Mouse (Mus musculus) thymus, postnatal 0 days (tissue): ENCODE data around the gene Cux2. TPM values are rescaled to one million over a fixed set of nuclear protein-coding genes. Genes with fewer than 3 reads are reported as not detected.

ENCODE experiments used
- DNase-seq: peaks from one replicate; pipeline ENCODE4 v3.0.0-alpha.2; 2015; ENCODE audit warnings: low spot score
- polyA plus RNA-seq: library from polyadenylated mRNA; unstranded; fragments of >200 nt; fragmentation: Nextera tagmentation; extraction: Ambion mirVana; gene quantifications from 2 replicates; pipeline ENCODE4 v1.2.1, GENCODE M21; 2015

Gene Cux2
- 0.14 and 0.17 TPM in 2 replicates for polyA plus RNA-seq

DNA sequence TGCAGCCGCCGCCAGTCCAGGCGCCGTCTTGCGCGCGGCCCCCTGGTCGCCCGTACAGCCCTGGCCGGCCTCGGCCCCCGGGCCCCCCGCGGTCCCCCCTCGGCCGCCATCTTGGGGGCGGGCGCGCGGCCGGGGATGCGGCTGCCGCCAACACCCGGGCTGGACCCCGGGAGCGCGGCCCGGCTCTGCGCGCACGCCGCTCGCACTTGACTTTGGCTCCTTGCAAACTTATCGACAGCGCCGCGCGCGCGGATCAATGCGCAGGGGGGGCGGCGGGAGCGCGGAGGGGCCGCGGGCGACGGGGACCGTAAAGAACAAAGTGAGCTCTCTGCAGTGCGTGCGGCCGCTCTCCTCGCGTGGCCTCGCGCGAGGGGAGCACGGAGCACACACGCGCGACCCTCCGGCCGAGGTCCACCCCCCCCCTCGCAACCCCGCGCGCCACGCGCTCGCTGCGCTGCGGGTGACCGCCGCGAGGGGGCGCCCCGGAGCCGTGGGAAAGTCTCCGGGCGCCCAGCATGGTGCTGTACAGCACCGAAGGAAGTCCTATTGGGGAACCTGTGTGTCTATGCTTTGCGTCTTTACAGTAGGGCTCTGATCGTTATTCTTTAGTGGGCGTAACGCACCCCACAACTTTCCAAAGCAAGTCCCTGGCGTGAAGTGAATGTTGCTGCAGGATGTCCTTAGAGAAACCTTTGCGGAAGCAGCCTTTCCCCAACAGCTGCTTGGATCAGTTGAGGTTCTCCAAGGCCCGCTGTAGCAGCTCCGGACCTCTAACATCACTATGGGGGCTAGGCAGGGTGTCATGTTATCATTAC lies at the start of gene Cux2:
TSS of gene Cux2 (minus strand) at position 86 of the 815 bp plus-strand sequence.
- DNase-seq = peak; percentile 53

DNA sequence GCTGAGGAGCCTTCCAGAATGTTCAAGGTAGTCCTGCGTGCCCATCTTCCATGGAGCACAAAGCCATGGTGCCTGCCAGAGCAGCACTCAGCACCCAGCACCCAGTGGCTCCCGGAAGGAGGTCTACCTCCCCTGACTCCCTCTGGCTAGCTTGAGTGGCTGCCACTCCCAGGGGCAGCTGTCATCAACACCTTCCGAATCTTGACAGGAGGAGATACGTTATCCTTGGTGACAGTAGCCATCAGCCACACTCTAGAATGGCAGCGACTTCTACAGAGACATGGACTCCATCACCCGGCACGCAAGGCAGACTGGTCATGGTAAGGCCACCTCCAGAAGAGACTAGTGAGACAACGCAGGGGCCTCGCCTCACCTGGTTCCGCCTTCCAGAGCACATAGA lies 44.5 kb upstream of the Cux2 start:
- DNase-seq = no peak

DNA sequence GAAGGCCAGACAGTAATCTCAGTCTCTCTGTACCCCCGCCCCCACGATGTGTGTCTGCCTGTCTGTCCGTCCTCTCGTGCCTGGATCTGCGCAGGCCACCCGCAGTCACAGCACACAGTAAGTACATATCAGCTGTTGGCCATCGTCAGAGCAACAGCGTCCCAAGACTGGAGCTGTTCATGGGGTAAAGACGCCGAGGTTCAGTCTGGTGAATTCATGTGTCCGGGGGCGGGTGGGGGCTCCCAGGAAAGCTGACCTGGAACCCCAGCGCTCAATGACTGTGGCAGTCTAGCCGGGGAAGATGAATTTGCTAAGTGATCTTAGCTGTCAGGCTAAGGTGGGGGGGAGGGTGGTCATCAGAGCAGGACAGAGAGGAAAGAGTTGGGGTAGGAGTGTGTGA lies 43.8 kb upstream of the Cux2 start:
- DNase-seq = no peak

DNA sequence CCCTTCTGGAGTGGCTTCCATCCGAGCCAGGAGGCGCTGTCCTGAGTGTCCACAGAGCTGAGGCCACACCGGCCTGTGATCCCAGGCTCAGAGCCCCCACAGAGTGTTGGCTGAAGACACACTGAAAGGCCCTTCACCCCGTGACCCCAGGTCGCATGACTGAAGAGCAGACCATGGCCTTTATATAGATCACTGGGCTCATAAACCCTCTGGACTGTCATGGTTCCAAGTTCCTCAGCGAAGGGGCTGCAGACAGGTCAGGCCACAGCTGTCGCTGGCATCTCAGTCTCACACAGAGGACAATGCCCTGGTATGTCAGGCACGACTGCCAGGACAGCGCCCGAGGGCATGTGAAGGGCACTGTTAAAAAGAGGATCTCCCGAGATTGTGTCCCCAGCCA lies 42.9 kb upstream of the Cux2 start:
- no peak for DNase-seq

DNA sequence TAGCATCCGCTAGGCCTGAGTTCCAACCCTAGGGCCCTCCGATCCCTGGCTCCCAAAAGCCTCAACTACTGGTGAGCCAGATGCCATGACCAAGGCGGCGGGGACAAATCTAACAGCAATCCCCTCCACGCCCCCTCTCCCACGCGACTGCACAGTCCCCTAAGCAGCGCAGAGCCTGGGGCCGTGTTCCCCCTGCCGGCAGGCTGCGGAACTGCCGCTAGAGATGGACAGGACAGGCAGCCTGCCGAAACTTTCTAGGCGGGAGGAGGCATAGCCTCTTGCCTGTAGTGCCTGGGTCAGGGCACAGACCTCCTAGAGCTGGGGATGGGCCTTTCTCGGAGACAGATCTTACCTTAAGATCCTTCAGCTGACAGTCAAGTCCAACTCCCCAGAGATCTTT lies 41.2 kb upstream of the Cux2 start:
- peak; percentile 78 for DNase-seq

DNA sequence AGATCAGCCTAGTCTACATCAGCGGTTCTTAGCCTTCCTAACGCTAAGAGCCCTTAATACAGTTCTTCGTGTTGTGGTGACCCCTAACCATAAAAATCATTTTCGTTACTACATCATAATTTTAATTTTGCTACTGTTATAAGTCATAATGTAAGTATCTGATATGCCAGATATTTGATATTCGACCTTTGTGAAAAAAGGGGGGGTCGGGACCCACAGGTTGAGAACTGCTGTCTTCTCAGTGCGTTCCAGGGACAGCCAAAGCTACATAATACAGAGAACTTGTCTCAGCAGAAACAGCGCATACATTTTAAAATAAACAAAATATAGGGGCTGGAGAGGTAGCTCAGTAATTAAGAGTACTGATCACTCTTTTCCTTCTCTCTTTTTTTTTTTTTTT lies 39.8 kb upstream of the Cux2 start:
- DNase-seq = no peak

DNA sequence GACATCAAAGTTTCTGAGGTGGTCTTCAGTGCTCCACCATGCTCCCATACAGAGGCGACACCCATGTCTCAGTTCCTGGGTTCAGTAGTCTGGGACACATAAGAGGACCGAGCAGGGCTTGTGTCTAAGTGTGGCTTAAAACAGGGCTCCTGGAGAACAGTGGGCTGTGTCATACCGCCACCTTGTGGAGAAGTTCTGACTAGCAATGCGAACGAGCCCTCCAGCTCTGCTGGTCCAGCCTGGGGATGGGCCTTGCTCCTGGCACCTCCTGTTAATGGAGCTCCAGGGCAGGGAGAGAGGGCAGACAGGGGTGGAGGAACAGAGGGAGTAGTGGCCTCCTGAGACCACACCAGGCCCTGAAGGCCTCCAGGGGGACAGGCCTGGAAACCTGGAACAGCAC lies 39.0 kb upstream of the Cux2 start:
- peak; percentile 80 for DNase-seq

DNA sequence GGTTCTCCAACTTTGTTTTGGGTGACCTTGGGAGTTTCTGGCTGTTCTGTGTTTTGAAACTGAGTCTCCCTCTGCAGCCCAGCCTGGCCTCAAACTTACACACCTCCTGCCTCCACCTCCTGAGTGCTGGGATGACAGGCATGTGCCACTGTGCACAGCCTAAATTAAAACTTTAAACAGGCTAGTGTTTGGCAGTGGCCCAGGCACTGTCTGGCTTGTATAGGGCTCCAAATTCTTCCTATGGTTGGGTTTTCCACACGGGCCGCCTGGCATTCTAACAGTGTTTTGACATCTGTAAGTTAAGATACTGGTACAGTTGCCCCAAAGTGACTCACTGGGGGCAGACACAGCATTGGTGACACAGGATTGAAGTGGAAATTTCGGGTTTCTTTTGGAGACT lies 36.2 kb upstream of the Cux2 start:
- DNase-seq = no peak

DNA sequence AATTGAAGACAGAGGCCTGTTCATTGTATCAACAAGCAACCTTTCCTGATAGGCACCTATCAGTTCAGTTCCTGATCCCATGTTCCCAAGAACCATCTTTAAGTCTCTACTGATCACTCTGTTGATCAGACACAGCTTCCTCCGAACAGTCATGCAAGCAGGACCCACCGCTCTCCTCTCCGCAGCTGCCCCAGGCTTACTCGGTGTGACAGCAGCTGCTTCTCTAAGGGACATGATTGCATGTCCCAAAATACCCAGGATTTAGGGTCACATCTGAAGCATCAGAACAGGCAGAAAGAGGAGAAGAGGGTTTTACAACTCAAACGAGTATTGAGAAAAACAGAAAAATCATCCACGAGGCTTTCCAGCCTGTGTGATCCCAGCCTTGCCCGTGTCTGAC lies 35.4 kb upstream of the Cux2 start:
- DNase-seq = no peak

DNA sequence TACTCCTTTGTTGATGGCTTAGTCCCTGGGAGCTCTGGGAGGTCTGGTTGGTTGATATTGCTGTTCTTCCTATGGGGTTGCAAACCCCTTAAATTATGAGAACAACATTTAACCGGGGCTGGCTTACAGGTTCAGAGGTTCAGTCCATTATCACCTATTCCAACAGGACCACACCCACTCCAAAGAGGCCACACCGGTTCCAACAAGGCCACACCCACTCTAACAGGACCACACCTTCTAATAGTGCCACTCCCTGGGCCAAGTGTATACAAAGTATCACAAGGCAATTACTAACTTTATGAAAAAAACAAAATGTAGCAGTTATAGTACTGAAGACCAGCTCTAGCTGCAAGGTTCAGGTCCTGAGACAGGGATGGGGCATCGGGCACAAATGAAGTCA lies 34.6 kb upstream of the Cux2 start:
- no peak for DNase-seq

DNA sequence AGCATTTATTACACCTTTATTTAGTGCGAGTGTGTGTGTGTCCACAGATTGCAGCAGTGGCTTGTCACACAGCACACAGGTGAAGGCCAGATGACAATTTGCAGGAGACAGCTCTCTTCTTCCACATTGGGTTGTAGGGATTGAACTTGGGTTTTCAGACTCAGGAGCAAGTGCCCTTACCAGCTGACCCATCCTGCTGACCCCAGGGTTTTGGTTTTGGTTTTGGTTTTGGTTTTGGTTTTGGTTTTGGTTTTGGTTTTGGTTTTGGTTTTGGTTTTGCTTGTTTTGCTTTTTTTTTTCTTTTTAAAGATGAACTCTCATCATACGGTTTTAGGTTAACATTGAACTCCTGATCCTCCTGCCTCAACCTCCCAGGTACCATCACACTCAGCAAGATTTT lies 33.4 kb upstream of the Cux2 start:
- DNase-seq = no peak

DNA sequence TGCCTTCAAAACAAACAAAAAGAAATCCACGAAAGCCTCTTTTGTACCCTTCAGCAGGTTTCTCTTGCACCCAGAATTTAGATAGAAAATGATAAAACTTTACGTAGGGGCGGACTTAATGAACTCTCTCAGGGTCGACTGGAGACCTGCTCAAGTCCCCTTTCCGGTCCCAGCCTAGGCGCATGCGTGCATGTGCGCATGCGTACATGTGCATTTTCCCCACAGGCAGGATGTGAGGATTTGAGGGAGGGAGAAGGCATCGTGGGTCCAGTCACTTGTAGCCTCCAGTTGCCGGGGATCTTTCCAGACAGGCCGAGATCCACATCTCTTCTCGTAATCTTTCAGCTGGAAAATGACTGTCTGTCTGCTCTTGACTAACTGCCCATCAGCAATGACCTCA lies 31.6 kb upstream of the Cux2 start:
- no peak for DNase-seq

DNA sequence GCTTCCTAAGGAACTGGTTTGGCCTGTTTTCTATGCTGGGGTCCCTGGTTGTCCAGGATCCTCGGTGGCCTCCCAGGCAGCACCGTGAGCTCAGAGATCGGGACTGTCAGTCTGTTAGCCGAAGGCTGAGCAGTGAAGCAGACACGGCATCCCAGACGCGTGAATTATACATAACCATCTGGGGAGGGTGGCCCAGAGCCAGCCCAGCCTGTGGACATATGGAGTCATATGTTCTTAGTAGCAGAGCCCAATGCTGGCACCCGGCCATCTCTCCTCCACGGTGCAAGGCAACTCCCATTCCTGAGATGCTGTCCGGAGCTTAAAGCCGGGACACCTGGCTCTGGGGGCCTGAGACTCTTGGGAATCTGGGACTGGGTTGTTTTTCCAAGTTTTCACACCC lies 31.0 kb upstream of the Cux2 start:
- no peak for DNase-seq

DNA sequence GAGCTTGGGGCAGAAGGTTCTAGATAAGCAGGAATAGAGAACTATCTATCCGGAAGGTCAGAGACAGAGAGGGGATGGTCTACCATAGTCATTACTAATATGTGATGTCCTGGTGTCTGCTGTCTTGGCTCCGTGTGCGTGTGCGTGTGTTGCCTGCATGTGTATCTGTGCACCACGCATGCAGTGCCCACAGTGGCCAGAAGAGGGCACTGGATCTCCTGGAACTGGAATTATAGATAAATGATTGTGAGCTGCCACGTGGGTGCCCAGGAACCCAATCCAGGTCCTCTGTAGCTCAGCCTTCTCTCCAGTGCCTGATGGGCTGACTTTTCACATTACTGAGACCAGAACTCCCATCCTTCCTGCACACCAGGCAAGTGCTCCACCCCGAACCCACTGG lies 29.9 kb upstream of the Cux2 start:
- DNase-seq = no peak

DNA sequence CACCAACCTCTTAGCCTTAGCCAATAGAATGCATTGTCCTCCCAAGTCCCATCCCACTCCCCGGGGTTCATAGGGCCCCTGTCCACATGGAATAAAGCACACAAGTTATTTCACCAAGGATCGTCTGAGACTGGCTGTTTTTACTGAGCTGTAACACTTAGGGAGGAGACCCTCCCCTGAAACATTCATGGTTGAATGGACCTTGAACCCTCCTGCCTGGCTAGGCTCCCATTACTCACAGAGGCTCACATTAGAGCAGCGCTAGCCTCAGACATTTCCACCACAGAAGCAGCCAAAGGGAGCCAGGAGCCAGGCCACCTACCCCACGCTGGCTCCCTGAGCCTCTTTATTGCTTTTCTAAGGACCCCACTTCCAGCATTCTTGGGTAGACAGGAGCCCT lies 27.3 kb upstream of the Cux2 start:
- DNase-seq = no peak

DNA sequence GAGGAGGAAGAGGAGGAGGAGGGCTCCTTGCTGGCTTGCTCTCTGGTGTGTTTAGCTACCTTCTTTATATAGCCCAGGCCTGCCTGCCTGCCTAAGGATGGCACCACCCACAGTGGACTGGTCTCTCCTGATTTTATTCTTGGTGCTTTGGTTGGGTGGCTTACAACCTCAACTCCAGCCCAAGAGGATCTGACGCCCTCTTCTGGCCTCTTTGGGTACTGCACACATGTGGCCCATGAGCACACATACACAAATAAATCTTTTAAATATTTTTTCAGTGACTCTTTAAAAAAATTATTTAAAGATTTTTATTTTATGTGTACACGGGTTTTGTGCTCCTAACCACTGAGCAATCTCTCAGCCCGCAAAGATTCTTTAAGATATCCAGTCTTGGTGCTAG lies 25.8 kb upstream of the Cux2 start:
- no peak for DNase-seq

DNA sequence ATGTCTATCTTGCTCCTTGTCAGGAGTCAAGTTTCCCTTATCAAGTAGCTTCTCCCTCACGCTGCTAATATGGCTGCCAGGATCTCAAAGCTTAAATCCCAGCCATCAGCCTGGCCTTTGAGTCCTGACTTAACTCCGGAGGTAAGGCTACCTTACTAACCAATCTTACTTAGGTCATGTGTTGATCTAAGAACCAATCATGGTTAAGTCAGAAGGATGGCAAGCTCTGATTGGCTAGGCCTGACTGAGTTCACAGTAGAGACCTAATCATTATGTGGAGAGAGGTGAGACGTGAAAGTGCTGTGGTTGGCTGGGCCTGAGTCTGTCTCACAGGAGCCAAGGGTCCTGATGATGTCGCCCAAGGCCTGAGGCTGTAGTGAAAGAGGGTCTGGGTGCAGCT lies 22.1 kb upstream of the Cux2 start:
- no peak for DNase-seq

DNA sequence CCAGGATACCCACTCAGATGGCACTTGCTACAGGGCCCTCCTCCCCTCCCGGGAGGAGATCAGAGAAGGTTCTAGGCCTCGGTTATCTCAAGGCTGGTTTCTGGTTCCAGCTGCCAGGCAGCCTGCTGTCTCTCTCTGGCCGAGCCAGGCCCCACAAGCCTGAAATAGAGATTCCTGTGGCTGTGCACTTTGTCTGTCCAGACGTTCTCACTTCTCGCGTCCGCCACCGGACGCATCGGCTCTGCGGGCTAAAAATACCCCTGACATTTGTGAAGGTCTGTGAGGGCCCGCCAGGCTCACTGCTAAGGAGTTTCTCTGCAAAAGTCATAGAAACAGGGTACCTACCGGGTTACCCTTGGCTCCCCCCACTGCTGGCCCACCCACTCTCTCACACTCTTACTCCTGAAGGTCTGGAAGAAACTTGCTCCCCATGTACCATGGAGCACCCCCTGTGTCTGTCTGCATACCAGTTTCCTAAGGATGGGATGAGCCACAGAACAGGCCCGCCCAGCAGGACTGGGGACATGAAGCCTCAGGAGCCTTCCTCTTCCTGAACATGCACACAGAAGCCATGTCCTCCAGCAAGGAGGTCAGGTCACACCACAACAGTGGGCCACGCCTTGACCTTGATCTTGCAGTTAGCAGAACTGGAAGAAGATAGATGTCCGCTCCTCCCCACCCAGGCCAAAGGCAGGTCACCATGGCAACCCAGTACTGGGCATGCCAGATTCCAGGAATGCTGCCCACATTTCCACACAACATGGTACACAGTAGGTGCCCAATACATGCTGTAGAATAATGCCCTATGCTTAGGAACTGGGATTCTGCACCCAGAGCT lies 21.3 kb upstream of the Cux2 start:
- DNase-seq = no peak

DNA sequence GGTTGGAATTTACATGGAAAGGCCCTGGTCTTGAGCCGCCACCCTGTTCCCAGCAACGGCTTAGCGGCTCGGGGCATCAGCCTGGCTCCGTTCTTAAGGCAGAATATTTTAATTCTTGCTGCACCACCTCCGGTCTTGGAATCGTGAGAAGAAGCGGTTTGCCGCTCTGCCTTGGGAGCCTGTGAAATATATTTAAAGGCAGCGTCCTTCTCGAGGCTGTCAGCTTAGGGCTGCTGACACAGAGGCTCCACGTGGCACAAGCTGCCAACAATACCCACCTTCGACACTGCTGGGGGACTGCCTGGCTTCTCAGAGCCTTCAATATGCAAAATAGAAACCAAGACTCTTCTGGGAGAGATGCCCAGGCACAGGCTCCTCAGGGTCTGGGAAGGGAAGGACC lies 18.7 kb upstream of the Cux2 start:
- no peak for DNase-seq

DNA sequence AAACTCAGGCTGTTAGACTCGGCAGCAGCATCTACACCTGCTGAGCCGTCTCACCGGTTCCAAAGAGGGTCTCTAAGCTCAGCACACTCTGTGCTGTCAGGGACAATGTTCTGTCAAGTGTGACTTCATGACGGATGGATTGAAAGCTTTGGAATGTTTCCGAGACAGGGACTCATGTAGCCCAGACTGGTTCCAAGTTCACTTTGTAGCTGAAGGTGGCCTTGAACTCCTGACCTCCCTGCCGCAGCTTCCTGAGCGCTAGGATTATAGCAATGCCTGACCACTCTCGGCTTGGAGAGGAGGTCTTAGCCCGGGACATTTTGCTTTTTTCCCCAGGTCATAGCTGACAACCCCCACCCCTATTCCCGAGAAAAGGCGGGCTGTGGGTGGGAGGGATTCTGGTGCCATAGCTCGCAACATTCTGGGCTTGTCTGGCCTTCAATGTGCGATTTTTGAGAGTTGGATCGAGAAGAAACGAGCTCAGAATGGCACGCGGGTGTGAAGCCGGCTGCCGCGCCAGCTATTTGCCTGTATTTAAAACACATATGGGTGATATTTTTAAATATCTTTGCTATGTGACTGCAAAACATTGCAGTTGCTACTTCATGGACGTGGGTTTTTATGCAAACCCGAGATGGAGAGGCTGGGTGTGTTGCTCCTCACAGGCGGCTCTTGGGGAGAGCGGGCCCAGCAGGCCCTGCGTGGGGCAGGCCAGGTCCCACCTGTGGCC lies 13.5 kb upstream of the Cux2 start:
- no peak for DNase-seq

DNA sequence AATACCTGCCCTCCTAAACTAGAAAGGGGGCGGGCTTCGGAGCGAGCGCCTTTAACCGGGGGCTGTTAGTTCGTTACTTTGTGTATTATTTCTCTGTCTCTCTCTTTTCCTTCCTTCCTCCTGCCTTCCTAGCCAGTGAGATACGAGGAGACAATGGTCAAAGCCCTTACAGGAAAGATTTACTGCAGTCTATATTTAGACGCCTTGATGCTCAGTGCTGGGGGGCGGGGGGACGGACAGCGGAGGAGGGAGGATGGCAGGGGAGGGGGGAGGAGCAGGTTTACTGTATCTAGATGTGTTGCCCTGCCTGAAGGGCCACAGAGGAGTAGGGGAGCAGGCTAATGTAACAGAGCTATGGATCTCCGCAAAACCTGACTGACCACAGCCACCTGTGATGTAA lies 12.6 kb upstream of the Cux2 start:
- no peak for DNase-seq

DNA sequence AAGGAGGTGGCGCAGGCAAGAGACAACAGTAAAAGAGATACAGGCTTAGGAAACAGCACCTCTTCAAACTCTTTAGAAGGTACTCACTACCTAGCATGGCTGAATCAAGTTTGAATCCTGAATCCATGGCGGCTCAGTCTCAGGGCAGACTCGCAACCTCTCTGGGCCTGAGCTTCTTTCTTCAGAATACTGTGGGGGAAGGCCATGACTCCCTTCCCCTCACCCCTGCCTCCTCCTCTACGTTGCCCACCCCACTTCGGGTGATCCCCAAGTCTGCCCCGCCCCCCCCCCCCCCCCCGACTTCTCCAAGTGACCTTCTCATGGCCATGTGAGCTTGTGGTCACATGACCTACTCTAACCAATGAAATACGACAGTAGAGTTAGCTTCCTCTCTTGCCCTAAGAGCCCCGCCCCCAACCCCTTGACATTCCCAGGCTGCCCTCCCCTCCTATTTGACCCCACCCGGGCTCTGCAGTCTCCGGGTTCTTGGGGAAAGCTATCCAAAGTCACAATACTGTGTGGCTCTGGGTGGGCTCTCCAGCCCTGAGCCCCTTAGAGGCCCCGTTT lies 10.9 kb upstream of the Cux2 start:
- no peak for DNase-seq
